20 mouse cellular contexts compared by ENCODE assay signal in genomic region chr10:125270266-125270665, GRCm38 (mm10).
DNase-seq lines count a peak whose midpoint lies in the region; ATAC-seq and TF ChIP-seq lines count a peak whose summit lies in the region.
"Had no signal": no experiment of that assay in that cellular context is flagged by ENCODE, and none has a peak within 500 bp of the region (broad histone marks: within the 10 kb centered on the region; RNA-seq: fewer than 3 reads in every experiment).

No protein-coding gene starts in this region.

- no peak for DNase-seq in liver
- DNase-seq in lung, embryonic 14.5 days = peak; percentile 47
- no peak for DNase-seq in left cerebral cortex, adult 18-20 months (ENCODE audit: low spot score in 2 of 2)
- no peak for DNase-seq in heart, postnatal 10 days
- no peak for DNase-seq in left cerebral cortex, adult 9 months (ENCODE audit: low spot score in 2 of 2)
- DNase-seq: adrenal gland, postnatal 14 days; cerebellum, adult 18-20 months; cerebellum, postnatal 25 days; kidney, postnatal 4 days; right cerebral cortex, postnatal 4 days; thymus, postnatal 36 days had no signal

- intact Hi-C loops in heart, postnatal 10 days (cut with DNase I) = no loop called here

- 53% methylated on average over 5 of the region's 5 CpGs for WGBS in liver, embryonic 15.5 days (ENCODE audit: insufficient replicate concordance)
- WGBS in lung, embryonic 14.5 days = 42% methylated on average over 5 of the region's 5 CpGs
- 39% methylated on average over 5 of the region's 5 CpGs for WGBS in macrophage (ENCODE audit: missing documents)

- H3K27me3 ChIP-seq in liver, embryonic 15.5 days = no peaks in the 10 kb centered on the region
- H3K27me3 ChIP-seq in lung, embryonic 14.5 days (ENCODE audit: insufficient read depth, low read length) = no peaks in the 10 kb centered on the region
- H3K27me3 ChIP-seq: CH12.LX; forebrain, embryonic 12.5 days; heart, embryonic 15.5 days; hindbrain, embryonic 12.5 days; limb, embryonic 15.5 days; midbrain, embryonic 15.5 days had no signal

- H3K27ac ChIP-seq in liver, embryonic 15.5 days (replicated peaks) = no peak overlapping the region
- H3K27ac ChIP-seq in lung, embryonic 14.5 days (ENCODE audit: low read depth) = peak overlapping the region; percentile 62
- peak overlapping the region; percentile 54 for H3K27ac ChIP-seq in macrophage
- H3K27ac ChIP-seq: forebrain, embryonic 12.5 days; heart, embryonic 15.5 days; hindbrain, embryonic 12.5 days; limb, embryonic 15.5 days; midbrain, embryonic 15.5 days had no signal

- TF ChIP-seq CTCF in lung, embryonic 14.5 days (IDR thresholded peaks at IDR 0.05; ENCODE audit: low read depth) = no peak

- H3K79me2 ChIP-seq in macrophage (ENCODE audit: inconsistent target) = no peaks in the 10 kb centered on the region

- H3K9me3 ChIP-seq in liver, embryonic 15.5 days (replicated peaks) = no peaks in the 10 kb centered on the region
- H3K9me3 ChIP-seq in lung, embryonic 14.5 days (ENCODE audit: low read depth, low read length) = no peaks in the 10 kb centered on the region
- H3K9me3 ChIP-seq: forebrain, embryonic 12.5 days; heart, embryonic 15.5 days; hindbrain, embryonic 12.5 days; limb, embryonic 15.5 days; midbrain, embryonic 15.5 days had no signal

- no peak overlapping the region for H3K9ac ChIP-seq in liver, embryonic 15.5 days
- no peak overlapping the region for H3K9ac ChIP-seq in lung, embryonic 14.5 days
- H3K9ac ChIP-seq: forebrain, embryonic 12.5 days; heart, embryonic 15.5 days; hindbrain, embryonic 12.5 days; limb, embryonic 15.5 days; midbrain, embryonic 15.5 days had no signal

- H3K4me3 ChIP-seq in liver, embryonic 15.5 days (replicated peaks) = no peak overlapping the region
- no peak overlapping the region for H3K4me3 ChIP-seq in lung, embryonic 14.5 days (ENCODE audit: low read depth, low read length)
- no peak overlapping the region for H3K4me3 ChIP-seq in macrophage (ENCODE audit: inconsistent target)
- H3K4me3 ChIP-seq: forebrain, embryonic 12.5 days; heart, embryonic 15.5 days; hindbrain, embryonic 12.5 days; limb, embryonic 15.5 days; midbrain, embryonic 15.5 days had no signal

- H3K4me2 ChIP-seq in liver, embryonic 15.5 days = no peak overlapping the region
- no peak overlapping the region for H3K4me2 ChIP-seq in lung, embryonic 14.5 days
- H3K4me2 ChIP-seq: forebrain, embryonic 12.5 days; heart, embryonic 15.5 days; hindbrain, embryonic 12.5 days; limb, embryonic 15.5 days; midbrain, embryonic 15.5 days had no signal

- peaks cover 6% of the 10 kb centered on the region for H3K4me1 ChIP-seq in liver, embryonic 15.5 days (replicated peaks)
- peaks cover 4% of the 10 kb centered on the region; the same call in 1 of the 2 replicates for H3K4me1 ChIP-seq in lung, embryonic 14.5 days (ENCODE audit: insufficient read depth)
- H3K4me1 ChIP-seq: hindbrain, embryonic 12.5 days had no signal

- no peaks in the 10 kb centered on the region for H3K36me3 ChIP-seq in liver, embryonic 15.5 days (replicated peaks)
- H3K36me3 ChIP-seq in lung, embryonic 14.5 days (ENCODE audit: insufficient read depth) = no peaks in the 10 kb centered on the region
- H3K36me3 ChIP-seq in macrophage (ENCODE audit: inconsistent target) = no peaks in the 10 kb centered on the region
- H3K36me3 ChIP-seq: forebrain, embryonic 12.5 days; heart, embryonic 15.5 days; hindbrain, embryonic 12.5 days; limb, embryonic 15.5 days; midbrain, embryonic 15.5 days had no signal

- ATAC-seq in liver, embryonic 15.5 days (ENCODE audit: insufficient read depth) = 0 out of 2 replicates have a peak, but pooled peaks have one; percentile 42
- ATAC-seq in hematopoietic stem cell, adult 5-6 weeks (replicated peaks in 1 of 2; ENCODE audit: insufficient read depth in 1 of 2, low FRiP score in 2 of 2, low TSS enrichment in 1 of 2, low read depth in 1 of 2, poor library complexity in 2 of 2, severe bottlenecking in 2 of 2) = peak; percentile 19 to 30; a peak in 2 of 4 replicates
- peak; percentile 81 for ATAC-seq in lung, embryonic 14.5 days (ENCODE audit: insufficient read depth)
- ATAC-seq: midbrain, embryonic 15.5 days had no signal

Comparison
In these comparisons a context has a peak if more than half of its experiments do, and no peak if none do; other contexts are left out.
1. ATAC-seq: peak in every context shown above with its lines; median percentile 81 in lung, embryonic 14.5 days; 42 in liver, embryonic 15.5 days; 24 in hematopoietic stem cell, adult 5-6 weeks.